Mouse (Mus musculus) bone marrow, adult 2 months (tissue): ENCODE results near the gene Get4.

ENCODE experiments used
- CTCF ChIP-seq: fragments of 200-500 bp; IDR thresholded peaks from 2 replicates; pipeline ENCODE4 v1.5.1; 2011; ENCODE audit warnings: low read length, control low read depth; ENCODE audit not compliant: control insufficient read depth, insufficient read depth
- POLR2A ChIP-seq: fragments of 200-500 bp; IDR thresholded peaks from 2 replicates; pipeline ENCODE4 v1.6.1; 2011; ENCODE audit warnings: low read depth, mild to moderate bottlenecking, control low read depth, low read length, borderline replicate concordance; ENCODE audit not compliant: control insufficient read depth

DNA sequence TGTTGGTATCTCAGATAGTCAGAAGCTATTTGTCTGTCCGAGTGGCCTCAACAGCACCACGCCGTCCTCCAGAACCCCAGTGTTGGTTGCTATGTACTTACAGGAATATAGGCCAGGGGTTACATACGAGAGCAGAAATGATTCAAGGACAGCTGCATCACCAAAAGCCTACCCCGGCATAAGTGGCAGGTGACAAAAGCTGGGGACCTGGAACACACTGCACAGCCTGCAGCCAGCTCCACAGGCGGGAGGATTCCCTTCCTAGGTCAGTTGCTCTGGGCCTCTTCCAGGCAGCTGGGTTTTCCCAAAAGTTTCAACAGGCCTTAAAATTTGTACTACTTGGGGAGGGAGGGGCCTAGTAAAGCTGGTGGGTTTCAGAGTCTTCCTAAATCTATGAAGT is 3.7 kb downstream of the Get4 start:
- TF ChIP-seq CTCF (no peak), POLR2A (no peak)
